Mouse (Mus musculus): ENCODE measurements around the gene Ccp110. TPM values are rescaled to one million over a fixed set of nuclear protein-coding genes. Genes with fewer than 3 reads are reported as not detected.

Ccp110 gene
- polyA plus RNA-seq, 1 experiment: 3.8 TPM

GRCm38 (mm10) chr7:118769655-118770054 lies 57.3 kb downstream of the Ccp110 start:
- H3K4me3 ChIP-seq (ENCODE audit: insufficient read depth, poor library complexity, severe bottlenecking): no peak overlapping the region
- no peak for TF ChIP-seq MAX (IDR thresholded peaks at IDR 0.05)
- no peak for TF ChIP-seq CTCF (IDR thresholded peaks at IDR 0.05; ENCODE audit: control insufficient read depth, insufficient read depth, insufficient read length)
- TF ChIP-seq CEBPB (IDR thresholded peaks at IDR 0.05; ENCODE audit: low read depth): no peak
- no peak for TF ChIP-seq MYOD1 (IDR thresholded peaks at IDR 0.05; ENCODE audit: control insufficient read depth, insufficient read length, low read depth)
- TF ChIP-seq FOSL1 (IDR thresholded peaks at IDR 0.05; ENCODE audit: insufficient read depth, low read length, poor library complexity, severe bottlenecking): no peak
- TF ChIP-seq USF1 (IDR thresholded peaks at IDR 0.05; ENCODE audit: low read depth): no peak
- no peak for TF ChIP-seq MYOG (IDR thresholded peaks at IDR 0.05; ENCODE audit: control insufficient read depth, extremely low read depth, insufficient read length)
- no peak overlapping the region for H3ac ChIP-seq (ENCODE audit: control insufficient read depth, insufficient read length, low read depth)
- no peaks in the 10 kb centered on the region for H3K27me3 ChIP-seq (ENCODE audit: control insufficient read depth, insufficient read depth, insufficient read length)
- H3K79me3 ChIP-seq (ENCODE audit: low read depth): no peaks in the 10 kb centered on the region
- H3K36me3 ChIP-seq (ENCODE audit: control insufficient read depth, insufficient read depth): no peaks in the 10 kb centered on the region
- H3K79me2 ChIP-seq (ENCODE audit: control insufficient read depth, insufficient read depth): no peaks in the 10 kb centered on the region

- TF ChIP-seq CEBPB (IDR thresholded peaks at IDR 0.05; ENCODE audit: low read depth) (no peak), USF1 (IDR thresholded peaks at IDR 0.05; ENCODE audit: low read depth) (no peak), CTCF (IDR thresholded peaks at IDR 0.05; ENCODE audit: control insufficient read depth, insufficient read depth, insufficient read length) (no peak), MAX (IDR thresholded peaks at IDR 0.05) (no peak), MYOD1 (IDR thresholded peaks at IDR 0.05; ENCODE audit: control insufficient read depth, insufficient read length, low read depth) (no peak), FOSL1 (IDR thresholded peaks at IDR 0.05; ENCODE audit: insufficient read depth, low read length, poor library complexity, severe bottlenecking) (no peak), MYOG (IDR thresholded peaks at IDR 0.05; ENCODE audit: control insufficient read depth, extremely low read depth, insufficient read length) (no peak)
- Histone ChIP-seq H3ac (ENCODE audit: control insufficient read depth, insufficient read length, low read depth) (no peak overlapping the region), H3K36me3 (ENCODE audit: control insufficient read depth, insufficient read depth) (no peaks in the 10 kb centered on the region), H3K4me3 (ENCODE audit: insufficient read depth, poor library complexity, severe bottlenecking) (no peak overlapping the region), H3K27me3 (ENCODE audit: control insufficient read depth, insufficient read depth, insufficient read length) (no peaks in the 10 kb centered on the region), H3K79me3 (ENCODE audit: low read depth) (no peaks in the 10 kb centered on the region), H3K79me2 (ENCODE audit: control insufficient read depth, insufficient read depth) (no peaks in the 10 kb centered on the region)
Observed at GRCm38 (mm10) chr7:118773027-118773426, 60.7 kb downstream of the Ccp110 start.

GRCm38 (mm10) chr7:118775991-118776390 lies 63.6 kb downstream of the Ccp110 start:
- Histone ChIP-seq H3K79me3 (ENCODE audit: low read depth) (no peaks in the 10 kb centered on the region), H3K36me3 (ENCODE audit: control insufficient read depth, insufficient read depth) (no peaks in the 10 kb centered on the region), H3K27me3 (ENCODE audit: control insufficient read depth, insufficient read depth, insufficient read length) (no peaks in the 10 kb centered on the region), H3ac (ENCODE audit: control insufficient read depth, insufficient read length, low read depth) (no peak overlapping the region), H3K4me3 (ENCODE audit: insufficient read depth, poor library complexity, severe bottlenecking) (no peak overlapping the region), H3K79me2 (ENCODE audit: control insufficient read depth, insufficient read depth) (no peaks in the 10 kb centered on the region)
- TF ChIP-seq MAX (IDR thresholded peaks at IDR 0.05): no peak
- TF ChIP-seq CTCF (IDR thresholded peaks at IDR 0.05; ENCODE audit: control insufficient read depth, insufficient read depth, insufficient read length): no peak
- TF ChIP-seq MYOD1 (IDR thresholded peaks at IDR 0.05; ENCODE audit: control insufficient read depth, insufficient read length, low read depth): no peak
- TF ChIP-seq FOSL1 (IDR thresholded peaks at IDR 0.05; ENCODE audit: insufficient read depth, low read length, poor library complexity, severe bottlenecking): no peak
- TF ChIP-seq USF1 (IDR thresholded peaks at IDR 0.05; ENCODE audit: low read depth): no peak
- no peak for TF ChIP-seq CEBPB (IDR thresholded peaks at IDR 0.05; ENCODE audit: low read depth)
- TF ChIP-seq MYOG (IDR thresholded peaks at IDR 0.05; ENCODE audit: control insufficient read depth, extremely low read depth, insufficient read length): no peak

GRCm38 (mm10) chr7:118776491-118776890 lies 64.1 kb downstream of the Ccp110 start:
- H3K36me3 ChIP-seq (ENCODE audit: control insufficient read depth, insufficient read depth): no peaks in the 10 kb centered on the region
- TF ChIP-seq CEBPB (IDR thresholded peaks at IDR 0.05; ENCODE audit: low read depth) (no peak), MYOD1 (IDR thresholded peaks at IDR 0.05; ENCODE audit: control insufficient read depth, insufficient read length, low read depth) (no peak), MYOG (IDR thresholded peaks at IDR 0.05; ENCODE audit: control insufficient read depth, extremely low read depth, insufficient read length) (no peak), FOSL1 (IDR thresholded peaks at IDR 0.05; ENCODE audit: insufficient read depth, low read length, poor library complexity, severe bottlenecking) (no peak), MAX (IDR thresholded peaks at IDR 0.05) (no peak), CTCF (IDR thresholded peaks at IDR 0.05; ENCODE audit: control insufficient read depth, insufficient read depth, insufficient read length) (no peak), USF1 (IDR thresholded peaks at IDR 0.05; ENCODE audit: low read depth) (no peak)
- no peaks in the 10 kb centered on the region for H3K79me3 ChIP-seq (ENCODE audit: low read depth)
- no peak overlapping the region for H3ac ChIP-seq (ENCODE audit: control insufficient read depth, insufficient read length, low read depth)
- no peaks in the 10 kb centered on the region for H3K27me3 ChIP-seq (ENCODE audit: control insufficient read depth, insufficient read depth, insufficient read length)
- no peak overlapping the region for H3K4me3 ChIP-seq (ENCODE audit: insufficient read depth, poor library complexity, severe bottlenecking)
- H3K79me2 ChIP-seq (ENCODE audit: control insufficient read depth, insufficient read depth): no peaks in the 10 kb centered on the region

- Histone ChIP-seq H3K36me3 (ENCODE audit: control insufficient read depth, insufficient read depth) (no peaks in the 10 kb centered on the region), H3K4me3 (ENCODE audit: insufficient read depth, poor library complexity, severe bottlenecking) (no peak overlapping the region), H3K27me3 (ENCODE audit: control insufficient read depth, insufficient read depth, insufficient read length) (no peaks in the 10 kb centered on the region), H3ac (ENCODE audit: control insufficient read depth, insufficient read length, low read depth) (no peak overlapping the region), H3K79me2 (ENCODE audit: control insufficient read depth, insufficient read depth) (no peaks in the 10 kb centered on the region), H3K79me3 (ENCODE audit: low read depth) (no peaks in the 10 kb centered on the region)
- TF ChIP-seq MYOG (IDR thresholded peaks at IDR 0.05; ENCODE audit: control insufficient read depth, extremely low read depth, insufficient read length) (no peak), CEBPB (IDR thresholded peaks at IDR 0.05; ENCODE audit: low read depth) (no peak), MAX (IDR thresholded peaks at IDR 0.05) (no peak), USF1 (IDR thresholded peaks at IDR 0.05; ENCODE audit: low read depth) (no peak), MYOD1 (IDR thresholded peaks at IDR 0.05; ENCODE audit: control insufficient read depth, insufficient read length, low read depth) (no peak), CTCF (IDR thresholded peaks at IDR 0.05; ENCODE audit: control insufficient read depth, insufficient read depth, insufficient read length) (no peak), FOSL1 (IDR thresholded peaks at IDR 0.05; ENCODE audit: insufficient read depth, low read length, poor library complexity, severe bottlenecking) (no peak)
Observed at GRCm38 (mm10) chr7:118777598-118778394, 65.4 kb downstream of the Ccp110 start.

All from C2C12 (cell line).